Comparison of ENCODE assay signal across 13 mouse cellular contexts in the genomic region with DNA sequence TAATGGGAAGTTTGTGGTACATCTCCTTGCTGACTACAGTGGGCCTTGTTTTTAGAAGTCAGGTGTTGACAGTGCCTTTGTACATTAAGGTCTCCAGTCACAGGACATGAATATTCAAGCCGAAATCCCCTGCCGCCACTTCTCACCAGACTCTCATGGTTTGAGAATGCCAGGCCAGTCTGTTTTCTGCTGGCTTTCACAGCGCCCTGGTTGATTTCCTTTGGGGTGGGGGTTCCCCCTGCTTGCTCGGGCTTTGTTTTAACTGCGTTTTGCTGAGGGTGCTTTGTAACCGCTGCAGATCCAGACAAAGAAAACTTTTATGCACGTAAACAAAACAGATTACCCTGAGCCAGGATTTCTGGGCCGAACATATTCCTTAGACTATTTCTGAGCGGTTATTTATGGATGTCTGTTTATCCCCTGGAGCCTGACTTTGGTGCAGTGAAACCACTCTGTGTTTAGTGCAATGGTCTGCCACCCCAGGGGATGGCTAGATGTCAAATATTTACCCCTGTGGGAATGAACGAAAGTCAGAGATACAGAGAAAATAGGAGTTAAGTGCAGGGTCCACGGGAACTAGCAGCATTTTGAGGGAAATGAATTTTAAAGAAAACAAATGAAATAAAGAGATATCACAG.
DNase-seq lines count a peak whose midpoint lies in the region; ATAC-seq and TF ChIP-seq lines count a peak whose summit lies in the region.
"Had no signal": no experiment of that assay in that cellular context is flagged by ENCODE, and none has a peak within 500 bp of the region (broad histone marks: within the 10 kb centered on the region; RNA-seq: fewer than 3 reads in every experiment).

No protein-coding gene starts in this region.

- H3K27ac ChIP-seq in forebrain, embryonic 16.5 days (ENCODE audit: low read length), result peak overlapping the region; percentile 19
- H3K27ac ChIP-seq in limb, embryonic 12.5 days, result peak overlapping the region; percentile 95
- H3K27ac ChIP-seq: macrophage had no signal

- H3K4me1 ChIP-seq in forebrain, embryonic 16.5 days (replicated peaks; ENCODE audit: control insufficient read depth, insufficient read depth, low read length), result peaks cover 23% of the 10 kb centered on the region
- peaks cover 30% of the 10 kb centered on the region for H3K4me1 ChIP-seq in limb, embryonic 12.5 days (replicated peaks)

- peak; percentile 56; the same call in 1 of the 2 replicates for ATAC-seq in forebrain, embryonic 16.5 days
- no peak for ATAC-seq in limb, embryonic 12.5 days (ENCODE audit: insufficient number of reproducible peaks, insufficient read depth, low FRiP score, low TSS enrichment, low read depth)
- no peak for ATAC-seq in megakaryocyte, adult 5-6 weeks (ENCODE audit: poor library complexity, severe bottlenecking)
- ATAC-seq: CD4-positive, CD25-positive, alpha-beta regulatory T cell, adult 4 months had no signal

- H3K36me3 ChIP-seq in forebrain, embryonic 16.5 days (ENCODE audit: control insufficient read depth, insufficient read depth), result no peaks in the 10 kb centered on the region
- H3K36me3 ChIP-seq in limb, embryonic 12.5 days, result no peaks in the 10 kb centered on the region
- H3K36me3 ChIP-seq: kidney, embryonic 15.5 days had no signal

- no peak overlapping the region; the same call in 1 of the 2 replicates for H3K9ac ChIP-seq in forebrain, embryonic 16.5 days (replicated peaks; ENCODE audit: low read depth, low read length)
- H3K9ac ChIP-seq in limb, embryonic 12.5 days (replicated peaks), result peak overlapping the region; percentile 40; the same call in 1 of the 2 replicates
- H3K9ac ChIP-seq: kidney, embryonic 15.5 days had no signal

- H3K4me2 ChIP-seq in forebrain, embryonic 16.5 days (ENCODE audit: low read length), result peak overlapping the region; percentile 30
- 0 out of 2 replicates have a peak overlapping the region, but pooled peaks have one; percentile 39 for H3K4me2 ChIP-seq in limb, embryonic 12.5 days

- DNase-seq in heart, adult 11 months, result peak; percentile 85
- no peak for DNase-seq in heart, postnatal 25 days (ENCODE audit: low spot score)
- peak; percentile 79 for DNase-seq in brain, embryonic 14.5 days (ENCODE audit: low read depth)
- no peak for DNase-seq in urinary bladder, postnatal 25 days (ENCODE audit: low spot score)
- no peak for DNase-seq in cerebellum, adult 9-11 months
- DNase-seq: adrenal gland, adult 2 months; spleen, adult 18-20 months had no signal

- 7% methylated on average over 11 of the region's 11 CpGs for WGBS in forebrain, embryonic 16.5 days
- 21% methylated on average over 11 of the region's 11 CpGs for WGBS in limb, embryonic 12.5 days

- H3K4me3 ChIP-seq in forebrain, embryonic 16.5 days (replicated peaks; ENCODE audit: low read length), result no peak overlapping the region
- no peak overlapping the region for H3K4me3 ChIP-seq in limb, embryonic 12.5 days (replicated peaks)
- H3K4me3 ChIP-seq: kidney, embryonic 15.5 days had no signal

- no peak for TF ChIP-seq CTCF in brain, embryonic 14.5 days (IDR thresholded peaks at IDR 0.05; ENCODE audit: borderline replicate concordance, extremely low read depth, insufficient read depth, insufficient read length)

- H3K27me3 ChIP-seq in forebrain, embryonic 16.5 days (replicated peaks; ENCODE audit: control insufficient read depth, insufficient read depth, low read length), result no peaks in the 10 kb centered on the region
- H3K27me3 ChIP-seq in limb, embryonic 12.5 days, result no peaks in the 10 kb centered on the region
- H3K27me3 ChIP-seq: kidney, embryonic 15.5 days had no signal

- intact Hi-C loops in heart, postnatal 25 days (cut with DNase I), result no loop called here

- no peak for TF ChIP-seq POLR2A in brain, embryonic 14.5 days (IDR thresholded peaks at IDR 0.05; ENCODE audit: borderline replicate concordance, extremely low read depth, insufficient read depth, insufficient read length, poor library complexity, severe bottlenecking)

- H3K9me3 ChIP-seq in forebrain, embryonic 16.5 days (ENCODE audit: control insufficient read depth, low read length), result no peaks in the 10 kb centered on the region
- no peaks in the 10 kb centered on the region for H3K9me3 ChIP-seq in limb, embryonic 12.5 days
- H3K9me3 ChIP-seq: kidney, embryonic 15.5 days had no signal

Comparison
In these comparisons a context has a peak if more than half of its experiments do, and no peak if none do; other contexts are left out.
1. DNase-seq: peak in heart, adult 11 months (single experiment) and brain, embryonic 14.5 days (single experiment); none in heart, postnatal 25 days (single experiment), urinary bladder, postnatal 25 days (single experiment) and cerebellum, adult 9-11 months (single experiment).